Mouse (Mus musculus) stomach, postnatal 0 days (tissue): ENCODE results near the gene Zcchc14.

Source experiments
- CTCF ChIP-seq: IDR thresholded peaks from 2 replicates; pipeline ENCODE4 v1.5.1; 2016; ENCODE audit warnings: antibody characterized with exemption, low read depth, mild to moderate bottlenecking, moderate library complexity
- EP300 ChIP-seq: optimal IDR thresholded peaks from 2 replicates; pipeline ENCODE3; 2016; ENCODE audit warnings: antibody characterized with exemption

DNA sequence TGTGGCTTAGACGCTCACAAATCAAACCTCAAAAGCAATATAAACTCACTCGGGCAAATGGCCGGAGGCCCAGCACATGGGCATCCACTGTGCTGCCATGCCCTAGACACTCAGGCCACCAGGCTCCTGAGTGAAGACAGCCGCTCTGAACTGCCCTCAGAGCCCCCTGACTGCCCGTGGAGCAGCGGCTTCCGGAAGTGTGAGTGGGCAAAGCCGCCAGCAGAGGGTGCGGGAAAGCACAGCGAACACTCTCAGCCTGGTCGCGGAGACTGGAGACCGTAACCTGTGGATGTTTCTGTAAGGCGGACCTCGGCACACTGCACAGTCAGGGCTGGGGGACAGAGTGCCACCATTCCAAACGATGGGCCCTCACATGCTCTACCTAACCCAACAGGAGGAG is 94.2 kb downstream of the Zcchc14 start:
- no peak for TF ChIP-seq EP300
- no peak for TF ChIP-seq CTCF
